Mouse (Mus musculus): Measurements from ENCODE around the gene Ptger4.

DNA sequence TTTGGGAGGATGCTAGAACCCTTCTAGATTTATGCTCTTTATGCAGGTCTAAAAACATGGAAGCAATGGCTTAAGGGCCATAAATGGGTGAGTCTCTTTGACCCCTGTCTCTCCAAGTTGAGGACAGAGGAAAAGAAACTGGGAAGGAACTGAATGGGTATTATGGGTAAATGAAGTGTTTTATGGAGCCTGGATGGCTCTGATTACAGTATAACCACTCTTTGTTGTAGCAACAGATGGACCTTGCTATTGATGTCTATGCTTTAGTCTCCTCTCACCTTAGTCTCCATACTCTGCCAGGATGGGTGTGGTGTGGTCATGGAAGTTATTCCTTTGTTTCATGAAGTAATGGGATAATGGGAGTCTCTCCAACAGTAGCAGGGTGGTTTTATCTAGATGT, 34.5 kb upstream of the Ptger4 start:
- no peak for TF ChIP-seq POLR2A (IDR thresholded peaks at IDR 0.05; ENCODE audit: low read depth, low read length)
- no peak for TF ChIP-seq CTCF (IDR thresholded peaks at IDR 0.05; ENCODE audit: extremely low read depth, insufficient read depth, insufficient read length, insufficient replicate concordance)

Data from spleen, adult 2 months (tissue).